Mouse (Mus musculus): ENCODE data around the gene Tnik.

DNA sequence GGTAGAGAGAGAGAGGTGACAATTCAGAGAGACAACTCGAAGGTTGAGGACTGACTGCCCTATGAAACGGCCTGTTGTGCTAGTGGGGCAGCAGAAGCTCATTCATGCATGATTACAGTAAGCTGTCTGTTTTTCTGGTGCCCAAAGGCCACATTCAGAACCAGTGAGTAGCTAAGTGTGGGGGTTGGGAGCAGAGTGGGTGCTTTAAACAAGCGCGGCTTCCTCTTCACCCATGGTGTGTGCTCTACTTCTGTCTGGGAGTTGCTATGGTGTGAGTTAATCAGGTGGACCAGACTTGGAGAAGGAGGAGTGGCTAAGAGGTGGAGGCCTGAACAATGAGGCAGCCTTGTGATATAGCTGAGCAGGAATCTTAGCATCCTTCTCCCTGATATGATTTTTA is 2.2 kb downstream of the Tnik start:
- TF ChIP-seq GATA1 (IDR thresholded peaks at IDR 0.05; ENCODE audit: borderline replicate concordance, low read length) (no peak), FLI1 (IDR thresholded peaks at IDR 0.05; ENCODE audit: low read length) (no peak)
